Mouse (Mus musculus) ovary, adult 10 weeks (tissue): ENCODE measurements around the gene Dnase1l2. TPM values are rescaled to one million over a fixed set of nuclear protein-coding genes. Genes with fewer than 3 reads are reported as not detected.

ENCODE experiments used
- polyA plus RNA-seq: library from polyadenylated mRNA; stranded (reverse); fragments of 350-450 nt; fragmentation: Illumina TruSeq; extraction: RNeasy Lipid Tissue Mini Kit (QIAGEN cat#74804); gene quantifications from one replicate; pipeline ENCODE4 v1.2.3, GENCODE M21; 2014

Dnase1l2 gene
- not detected for polyA plus RNA-seq

DNA sequence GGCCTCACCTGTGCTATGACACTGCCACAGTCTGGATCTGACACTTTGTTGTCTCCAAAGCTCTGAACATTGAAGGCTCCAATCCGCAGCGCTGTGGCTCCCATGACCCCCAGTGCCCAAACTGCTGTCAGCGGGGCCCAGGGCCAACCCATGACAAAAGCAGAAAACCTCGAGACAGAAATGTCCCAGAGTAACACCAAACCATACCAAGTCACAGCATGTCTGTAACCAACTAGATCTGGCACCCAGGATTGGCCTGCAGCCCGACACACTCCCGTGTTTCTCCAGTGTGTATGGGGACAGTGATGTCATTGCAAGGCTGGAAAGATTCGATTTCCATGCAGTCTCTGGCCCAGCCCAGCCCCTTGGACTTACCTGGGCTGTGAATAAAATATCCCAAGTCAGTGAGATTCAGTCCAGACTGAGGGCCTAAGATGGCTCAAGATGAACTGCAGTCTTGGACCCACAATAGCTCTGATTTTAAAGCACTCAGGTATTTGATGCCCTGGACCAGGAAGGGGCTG, at the start of gene Dnase1l2:
Gene Dnase1l2, minus strand, starts transcription at position 474 of the 524 bp plus-strand sequence.

DNA sequence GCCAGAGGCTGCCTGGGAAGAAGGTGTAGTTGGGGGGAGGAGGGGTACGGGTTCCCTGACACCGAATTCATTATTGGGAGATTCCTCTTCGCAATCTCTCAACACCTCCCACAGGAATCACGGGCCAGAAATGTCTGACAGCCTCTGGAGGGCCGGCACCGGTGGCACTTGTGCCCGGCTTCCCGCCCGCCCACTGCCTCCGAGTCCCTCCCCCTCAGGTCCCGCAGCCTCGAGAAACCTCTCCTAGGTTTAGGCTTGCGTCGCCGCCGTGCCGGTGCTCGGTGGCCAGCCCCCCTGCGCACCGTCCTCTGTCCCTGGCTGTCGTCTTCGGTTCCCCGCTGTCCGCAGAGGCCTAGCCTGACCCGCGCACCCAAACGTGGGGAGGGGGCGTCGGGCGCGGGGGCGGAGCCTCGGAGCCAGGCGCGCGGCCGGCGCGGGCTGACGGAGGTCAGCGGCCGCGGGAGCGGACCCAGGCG, 45.3 kb upstream of the Dnase1l2 start, which contains the start of gene Caskin1:
Gene Caskin1, plus strand, starts transcription at position 416 of the 476 bp plus-strand sequence.

DNA sequence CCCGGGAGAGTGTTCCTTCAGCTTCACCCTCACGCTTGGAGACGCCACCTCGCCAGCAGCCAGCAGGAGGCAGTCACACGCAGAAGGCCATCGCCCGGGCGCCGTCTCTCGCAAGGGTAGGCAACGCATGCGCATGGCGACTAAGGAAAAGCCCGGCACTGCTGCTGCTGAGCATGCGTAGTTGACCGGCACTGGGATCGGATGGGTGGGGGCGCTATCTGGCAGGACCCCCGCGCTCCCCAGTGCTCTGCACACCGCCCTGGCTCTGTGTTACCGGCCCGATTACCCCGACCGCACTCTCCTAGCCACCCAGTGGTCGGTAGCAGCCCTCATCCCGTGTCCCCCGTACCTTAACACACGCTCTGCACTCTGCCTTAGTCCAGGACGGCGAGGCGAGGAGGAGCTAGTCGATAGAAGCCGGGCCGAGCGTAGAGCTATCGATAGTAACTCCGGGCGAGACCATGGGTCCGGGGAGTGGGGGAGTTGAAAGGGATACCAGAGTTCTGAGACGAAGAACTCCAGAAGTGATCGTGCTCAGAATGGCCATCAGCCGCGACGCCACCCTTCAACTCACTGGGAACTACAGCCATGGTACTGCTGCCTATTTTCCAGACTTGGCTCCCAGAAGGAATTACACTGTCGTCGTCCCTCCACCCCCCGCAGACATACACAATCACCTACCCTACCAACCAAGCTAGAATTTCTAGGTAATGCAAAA, 35.9 kb upstream of the Dnase1l2 start, which contains the start of gene Mlst8:
Gene Mlst8, minus strand, starts transcription at position 416 of the 718 bp plus-strand sequence.

DNA sequence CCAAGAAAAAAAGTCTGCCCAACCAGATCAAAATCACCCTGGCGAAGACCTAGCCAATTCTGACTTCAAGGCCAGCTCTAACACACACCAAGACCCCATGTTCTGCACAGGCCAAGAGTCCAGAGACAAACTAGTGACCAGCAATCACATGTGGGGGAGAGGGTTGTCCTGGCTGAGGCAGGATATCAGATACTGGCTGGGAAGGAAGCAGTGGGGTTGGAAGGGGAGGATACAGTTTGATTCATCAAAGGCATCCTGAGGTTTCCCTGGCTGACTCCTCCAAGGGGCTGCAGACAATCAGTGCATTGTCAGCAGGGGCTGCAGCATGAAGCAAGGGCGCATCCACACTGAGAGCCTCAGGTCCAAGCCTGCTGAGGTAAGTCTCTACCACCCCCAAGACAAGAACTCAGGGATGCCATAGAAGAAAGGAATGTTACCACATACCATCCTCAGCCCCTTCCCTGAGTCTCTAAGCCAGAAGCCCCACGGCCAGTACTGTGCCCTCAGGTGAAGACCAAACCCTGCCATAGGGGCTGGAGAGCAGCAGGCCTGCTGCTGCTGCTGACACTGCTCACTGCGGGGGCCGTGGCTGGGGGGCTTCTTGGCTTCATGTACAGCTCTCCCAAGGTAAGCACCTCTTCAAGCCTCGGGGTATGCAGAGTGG, 30.8 kb upstream of the Dnase1l2 start, which contains the start of gene Bricd5:
Gene Bricd5, plus strand, starts transcription at position 273 of the 664 bp plus-strand sequence.

DNA sequence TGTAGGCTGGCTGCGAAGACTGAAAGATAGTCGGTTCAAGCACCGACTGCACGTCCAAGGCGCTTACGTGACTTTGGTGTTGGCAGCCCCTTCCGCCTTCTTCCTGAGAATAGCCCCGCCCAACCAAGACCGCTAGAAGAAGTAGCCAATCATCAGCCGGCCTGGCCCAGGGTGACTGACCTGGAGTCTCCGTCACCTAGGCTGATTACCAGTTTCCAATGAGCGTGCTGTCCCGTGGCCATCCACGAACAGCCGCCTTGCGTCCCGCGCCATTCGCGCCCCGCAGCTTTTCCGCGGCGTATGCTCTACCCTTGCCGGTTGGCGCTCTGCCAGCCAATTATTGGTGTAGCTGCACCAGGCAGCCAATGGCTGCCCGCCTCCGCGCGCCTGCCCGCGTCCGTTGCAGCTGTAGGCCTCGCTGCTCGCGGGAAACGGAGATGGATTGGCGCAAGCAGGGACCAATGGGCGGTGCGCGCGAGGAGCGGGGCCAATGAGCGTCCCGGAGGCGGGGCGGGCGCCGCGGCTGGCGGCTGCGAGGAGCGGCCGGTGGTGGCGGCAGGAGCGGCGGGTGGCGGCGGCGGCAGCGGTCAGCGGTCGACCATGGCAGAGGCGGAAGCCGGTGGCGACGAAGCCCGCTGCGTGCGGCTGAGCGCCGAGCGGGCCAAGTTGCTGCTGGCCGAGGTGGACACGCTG, 27.2 kb upstream of the Dnase1l2 start, which contains the start of the genes E4f1 and Pgp:
Gene E4f1, minus strand, starts transcription at position 404 of the 693 bp plus-strand sequence.
Gene Pgp, plus strand, starts transcription at position 483 of the 693 bp plus-strand sequence.

DNA sequence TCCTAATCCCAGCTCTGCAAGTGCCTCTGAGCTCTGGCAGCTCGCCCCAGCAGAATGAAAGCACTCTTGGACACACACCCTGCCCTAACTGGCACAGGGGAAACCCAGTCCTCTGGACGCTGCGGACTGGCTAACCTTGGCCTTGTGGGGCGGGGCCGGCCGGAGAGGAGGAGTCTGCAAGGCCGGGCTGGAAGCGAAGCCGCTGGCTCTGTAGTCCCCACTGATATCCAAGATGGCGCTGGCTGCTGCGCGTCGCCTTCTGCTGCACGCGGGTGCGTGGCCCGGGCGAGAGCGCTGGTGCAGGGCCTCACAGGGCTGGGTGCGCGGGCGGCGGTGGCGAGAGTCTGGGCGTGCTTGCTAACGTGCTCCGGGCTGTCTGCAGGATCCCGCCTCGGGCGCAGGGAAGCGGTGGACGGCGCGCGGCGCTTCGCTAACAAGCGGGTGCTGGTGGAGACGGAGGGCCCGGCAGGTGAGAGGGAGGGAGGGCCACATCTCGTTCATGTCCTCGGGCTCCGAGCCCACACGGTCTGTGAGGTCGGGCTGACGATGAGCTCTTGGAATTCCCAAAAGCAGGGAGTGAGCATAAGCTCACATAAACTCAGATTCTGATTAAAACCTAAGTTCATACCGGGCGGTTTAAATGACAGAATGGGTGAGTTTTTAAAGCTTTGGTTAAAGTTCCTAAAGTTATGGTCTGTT, 16.3 kb downstream of the Dnase1l2 start, which contains the start of gene Eci1:
Gene Eci1, plus strand, starts transcription at position 171 of the 699 bp plus-strand sequence.

DNA sequence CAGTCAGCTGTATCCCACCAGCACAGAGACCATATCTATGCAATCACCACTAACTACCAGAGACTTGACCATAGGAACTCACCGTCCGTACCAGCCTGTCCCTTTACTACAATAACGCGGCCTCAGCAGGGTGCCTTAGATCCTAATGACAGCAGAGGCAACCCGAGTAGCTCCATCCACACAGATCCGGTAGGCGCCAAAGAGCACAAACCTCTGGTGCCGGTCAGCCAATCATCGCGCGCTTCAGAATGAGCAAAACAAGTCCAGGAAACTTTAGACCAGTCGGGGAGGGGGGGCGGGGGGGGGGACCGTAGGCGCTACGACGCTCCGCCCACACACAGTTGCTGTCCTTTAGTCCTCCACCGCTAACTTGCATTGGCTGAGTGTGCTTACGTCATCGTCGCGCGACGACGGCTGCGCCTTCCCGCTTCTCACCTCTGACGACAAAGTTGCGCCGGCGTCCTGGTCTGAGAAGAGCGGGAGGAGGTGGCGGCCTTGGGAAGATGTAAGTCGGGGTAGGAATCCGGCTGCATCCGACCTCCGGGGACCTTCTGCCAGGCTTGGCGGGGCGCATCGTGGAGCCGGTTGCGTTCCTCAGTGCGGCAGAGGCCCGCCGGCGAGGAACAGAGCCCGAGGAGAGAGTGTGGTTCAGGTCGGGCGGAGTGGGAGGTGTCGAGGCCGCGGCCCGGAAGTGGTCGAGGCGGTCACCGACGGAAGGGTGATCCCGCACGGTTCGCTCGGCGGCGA, 28.5 kb downstream of the Dnase1l2 start, which contains the start of gene Rnps1:
Gene Rnps1, plus strand, starts transcription at position 336 of the 747 bp plus-strand sequence.

Other genes starting within 250 kb of the Dnase1l2 start
- 18.2 TPM for gene Tbc1d24, start 237.5 kb downstream of the Dnase1l2 start, polyA plus RNA-seq
- 0.48 TPM for gene Ntn3, start 233.6 kb downstream of the Dnase1l2 start, polyA plus RNA-seq
- 4.7 TPM for gene Tedc2, start 222.3 kb downstream of the Dnase1l2 start, polyA plus RNA-seq
- gene Ccnf, start 191.6 kb downstream of the Dnase1l2 start, polyA plus RNA-seq = 5.2 TPM
- gene Abca17, start 92.0 kb downstream of the Dnase1l2 start, polyA plus RNA-seq = not detected
- gene Abca3, start 91.2 kb downstream of the Dnase1l2 start, polyA plus RNA-seq = 1.7 TPM
- 81.8 TPM for gene Rnps1, start 28.5 kb downstream of the Dnase1l2 start, polyA plus RNA-seq
- gene Eci1, start 16.5 kb downstream of the Dnase1l2 start, polyA plus RNA-seq = 15.1 TPM
- 0.46 TPM for gene E4f1, start 27.2 kb upstream of the Dnase1l2 start, polyA plus RNA-seq
- gene Pgp, start 27.3 kb upstream of the Dnase1l2 start, polyA plus RNA-seq = 29.5 TPM
- gene Bricd5, start 30.8 kb upstream of the Dnase1l2 start, polyA plus RNA-seq = not detected
- gene Mlst8, start 36.0 kb upstream of the Dnase1l2 start, polyA plus RNA-seq = 5.6 TPM
- 0.80 TPM for gene Caskin1, start 45.5 kb upstream of the Dnase1l2 start, polyA plus RNA-seq
- 5.3 TPM for gene Traf7, start 84.8 kb upstream of the Dnase1l2 start, polyA plus RNA-seq
- not detected for gene Rab26, start 91.1 kb upstream of the Dnase1l2 start, polyA plus RNA-seq
- 6.3 TPM for gene Pkd1, start 106.7 kb upstream of the Dnase1l2 start, polyA plus RNA-seq
- gene Tsc2, start 189.5 kb upstream of the Dnase1l2 start, polyA plus RNA-seq = 15.9 TPM
- 0.34 TPM for gene Nthl1, start 189.6 kb upstream of the Dnase1l2 start, polyA plus RNA-seq
- 11.8 TPM for gene Slc9a3r2, start 207.2 kb upstream of the Dnase1l2 start, polyA plus RNA-seq
- not detected for gene Npw, start 215.4 kb upstream of the Dnase1l2 start, polyA plus RNA-seq
- 0.68 TPM for gene Zfp598, start 226.6 kb upstream of the Dnase1l2 start, polyA plus RNA-seq
- 0.83 TPM for gene Syngr3, start 246.8 kb upstream of the Dnase1l2 start, polyA plus RNA-seq